Mouse (Mus musculus) brain, embryonic 18.5 days (tissue): Measurements from ENCODE around the gene Atat1.
A peak's percentile ranks its signal among the peaks of the same experiment; 100 is the strongest.

Experiments used
- DNase-seq: peaks from one replicate; pipeline ENCODE4 v3.0.0-alpha.2; 2012; ENCODE audit warnings: low read depth, low spot score

The Atat1 gene

GRCm38 (mm10) chr17:35917463-35918251 is 7.8 kb upstream of the Atat1 start:
- peak; percentile 83 for DNase-seq

DNA sequence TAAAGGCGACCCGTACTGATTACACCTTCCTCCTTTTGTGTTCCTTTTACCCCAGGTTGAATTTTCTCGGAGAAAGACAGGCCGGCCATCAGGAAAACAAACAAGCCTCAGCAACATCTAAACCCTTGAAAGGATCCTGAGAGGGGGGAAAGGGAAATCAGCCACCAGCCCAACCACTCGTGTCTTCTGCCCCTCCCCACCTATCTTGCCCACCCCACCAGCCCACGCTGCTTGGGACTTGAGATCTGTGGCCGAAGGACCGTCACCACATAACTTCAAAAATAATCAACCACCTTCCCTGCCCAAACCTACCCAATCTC is 7.2 kb upstream of the Atat1 start:
- DNase-seq = no peak

GRCm38 (mm10) chr17:35916297-35917142 is 6.6 kb upstream of the Atat1 start, which contains the start of the genes Mrps18b and Ppp1r10:
Gene Mrps18b (minus strand): TSS chr17:35916389.
Gene Ppp1r10 (plus strand): TSS chr17:35916434.
- peak; percentile 99 for DNase-seq

- no peak for DNase-seq
Measured at GRCm38 (mm10) chr17:35915538-35916296, 5.8 kb upstream of the Atat1 start.

DNA sequence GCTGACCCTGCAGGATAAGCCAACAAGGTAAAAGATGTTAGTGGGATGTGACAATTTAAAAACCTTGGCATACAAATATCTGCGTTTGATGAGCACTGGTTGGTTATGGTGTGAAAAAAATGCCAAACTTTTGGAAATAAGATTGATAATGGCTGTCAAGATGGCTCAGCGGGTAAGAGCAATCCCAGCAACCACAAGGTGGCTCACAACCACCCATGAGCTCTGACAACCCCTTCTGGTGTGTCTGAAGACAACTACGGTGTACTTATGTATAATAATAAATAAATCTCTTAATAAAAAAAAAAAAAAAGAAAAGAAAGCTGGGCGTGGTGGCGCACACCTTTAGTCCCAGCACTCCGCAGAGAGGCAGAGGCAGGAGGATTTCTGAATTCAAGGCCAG is 5.1 kb upstream of the Atat1 start:
- no peak for DNase-seq

- no peak for DNase-seq
Measured at GRCm38 (mm10) chr17:35909186-35909918, 523 bp downstream of the Atat1 start.

DNA sequence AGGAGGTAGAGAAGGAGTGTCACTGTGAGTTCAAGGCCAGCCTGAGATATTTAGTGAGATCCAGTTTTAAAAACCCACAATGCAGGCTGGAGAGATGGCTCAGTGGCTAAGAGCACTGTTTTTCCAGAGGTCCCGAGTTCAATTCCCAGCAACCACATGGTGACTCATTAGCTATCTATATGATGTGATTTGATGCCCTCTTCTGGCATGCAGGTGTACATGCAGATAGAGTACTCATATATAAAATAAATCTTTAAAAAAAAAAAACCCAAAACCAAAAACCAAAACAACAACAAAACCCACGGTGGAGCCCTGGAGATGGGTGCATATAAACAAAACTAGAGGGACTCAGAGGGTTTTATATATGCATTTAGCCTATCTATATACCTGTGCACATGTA is 2.3 kb downstream of the Atat1 start:
- no peak for DNase-seq

GRCm38 (mm10) chr17:35905587-35905986 is 4.3 kb downstream of the Atat1 start:
- DNase-seq = no peak

- DNase-seq = no peak
Measured at GRCm38 (mm10) chr17:35903992-35904355, 5.9 kb downstream of the Atat1 start.

DNA sequence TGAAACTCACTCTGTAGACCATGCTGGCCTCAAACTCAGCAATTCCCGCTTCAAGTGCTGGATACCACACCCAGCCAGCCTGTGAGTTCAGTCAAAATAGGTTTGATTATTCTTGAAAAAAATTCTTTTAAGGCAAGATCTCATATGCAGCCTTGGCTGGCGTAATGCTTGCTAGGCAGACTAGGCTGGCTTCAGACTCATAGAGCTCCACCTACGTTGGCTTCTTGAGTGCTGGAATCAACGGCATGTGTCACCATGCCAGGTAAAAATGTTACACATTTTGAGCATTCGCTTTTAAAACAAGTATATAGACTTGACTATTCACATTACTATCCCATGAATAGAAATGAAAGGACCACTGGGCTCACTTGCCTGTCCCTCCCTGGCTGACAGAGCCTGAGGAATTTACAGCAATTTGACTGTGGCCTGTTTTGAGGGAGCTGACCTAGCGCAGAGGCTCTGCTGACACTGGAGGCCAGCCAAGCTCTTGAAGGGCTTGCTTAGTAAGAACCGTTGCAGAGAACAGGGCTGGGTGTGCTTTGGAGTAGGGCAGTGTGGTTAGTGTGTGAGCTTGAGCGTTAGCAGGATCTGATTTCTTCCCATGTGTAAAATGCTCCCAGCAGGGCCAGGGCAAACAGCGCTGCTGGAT is 6.4 kb downstream of the Atat1 start:
- DNase-seq = no peak

DNA sequence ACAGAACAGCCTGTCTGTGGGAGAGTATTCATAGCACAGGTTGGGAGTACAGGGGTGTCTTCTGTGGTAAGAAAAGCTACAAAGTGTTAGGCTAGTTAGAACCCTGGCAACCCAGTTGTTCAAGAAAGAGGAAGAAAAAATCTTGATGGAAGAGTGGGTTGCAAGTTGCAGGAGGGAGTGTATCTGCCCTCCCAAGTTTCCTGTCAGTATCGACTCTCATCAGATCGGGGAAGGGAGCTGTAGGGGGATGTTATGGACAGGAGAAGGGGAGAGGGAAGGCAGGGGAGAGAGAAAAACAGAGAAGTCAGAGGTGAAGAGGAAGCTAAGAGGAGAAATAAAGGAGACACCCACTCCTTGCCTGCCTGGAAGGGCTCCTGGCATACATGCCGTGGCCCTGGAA is 9.2 kb downstream of the Atat1 start:
- DNase-seq = no peak

DNA sequence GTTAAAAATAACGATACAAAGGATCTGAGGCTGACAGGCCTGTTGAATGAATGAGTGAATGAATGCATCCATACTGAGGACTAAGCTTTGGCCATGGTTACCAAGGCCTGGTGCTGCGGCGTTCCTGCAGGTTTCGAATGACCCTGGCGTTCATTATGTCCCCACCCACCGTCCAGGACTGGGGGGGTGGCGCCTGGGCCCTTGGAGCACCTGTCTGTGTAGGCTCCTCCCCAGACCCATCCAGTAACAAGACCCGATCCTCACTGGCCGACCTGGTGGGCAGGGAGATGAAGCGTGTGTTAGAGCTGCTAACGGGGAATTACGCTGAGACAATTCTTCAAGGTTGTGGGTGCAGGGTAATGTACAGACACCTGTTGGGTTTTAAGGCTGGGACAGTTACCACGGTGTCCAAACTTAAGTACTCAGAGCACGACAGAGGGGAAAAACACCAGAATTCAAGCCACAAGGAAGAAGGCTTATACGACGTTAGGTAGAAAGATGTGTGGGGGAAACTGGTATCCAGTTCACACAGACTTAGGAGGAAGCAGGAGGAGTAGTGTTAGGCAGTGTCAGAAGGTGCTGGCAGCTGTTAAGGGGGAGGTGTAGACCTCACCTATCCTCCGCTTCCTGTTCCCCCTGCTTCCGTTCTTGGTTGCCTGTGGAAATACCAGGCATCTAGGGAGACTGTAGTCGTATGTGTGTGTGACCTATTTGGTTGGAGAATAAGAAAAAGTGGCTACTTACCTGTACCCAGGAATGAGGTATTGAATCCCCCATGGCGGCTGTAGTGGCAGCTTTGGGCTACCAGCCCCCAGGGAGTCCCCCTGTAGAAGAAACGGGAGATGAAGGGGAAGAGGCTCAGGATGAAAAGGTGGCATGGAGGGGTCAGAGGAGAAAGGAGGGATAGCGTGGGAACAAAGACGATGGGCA is 12.0 kb downstream of the Atat1 start:
- no peak for DNase-seq

DNA sequence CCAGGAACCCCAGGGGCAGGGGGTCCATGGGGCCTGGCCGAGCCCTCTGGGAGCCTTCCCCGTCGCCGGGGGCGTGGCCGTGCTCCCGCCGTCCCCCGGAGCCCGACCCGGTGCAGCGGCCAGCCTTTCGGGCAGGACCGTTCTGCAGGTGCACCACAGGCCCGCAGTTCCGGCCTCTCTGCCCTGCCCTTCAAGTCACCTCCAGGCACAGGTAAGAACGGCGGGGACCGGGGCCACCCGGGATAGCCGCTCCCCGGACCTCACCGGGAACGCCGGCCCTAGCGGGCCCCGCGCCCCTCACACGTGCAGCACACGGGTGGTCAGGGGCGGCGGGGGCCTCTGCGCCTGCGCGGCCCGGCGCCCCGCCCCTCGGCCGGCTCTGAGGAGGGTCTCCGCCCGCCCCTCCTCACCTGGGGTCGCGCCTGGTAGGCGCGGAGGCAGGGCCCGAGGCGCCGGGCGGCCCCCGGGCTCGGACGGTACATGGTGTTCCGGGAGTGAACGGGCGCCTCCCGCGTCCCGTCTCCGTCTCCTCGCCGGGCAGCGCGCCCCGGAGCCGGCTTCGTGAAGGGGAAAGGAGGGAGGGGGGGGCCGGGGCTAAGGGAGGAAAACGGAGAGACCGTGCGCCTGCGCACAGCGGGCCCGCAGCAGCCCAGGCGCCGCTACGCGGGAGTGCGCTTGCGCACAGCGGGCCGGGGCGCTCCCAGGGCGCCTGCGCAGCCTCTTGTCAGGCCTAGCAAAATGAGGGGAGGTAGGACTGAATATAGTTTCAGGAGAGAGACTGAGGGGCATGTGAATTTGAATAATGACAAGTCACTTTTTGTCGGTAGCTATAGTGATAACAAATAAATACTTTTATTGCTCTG is 12.9 kb downstream of the Atat1 start, which contains the start of gene 2310061I04Rik:
Gene 2310061I04Rik, minus strand, starts transcription at position 651 of the 863 bp plus-strand sequence.
- peak; percentile 90 for DNase-seq

DNA sequence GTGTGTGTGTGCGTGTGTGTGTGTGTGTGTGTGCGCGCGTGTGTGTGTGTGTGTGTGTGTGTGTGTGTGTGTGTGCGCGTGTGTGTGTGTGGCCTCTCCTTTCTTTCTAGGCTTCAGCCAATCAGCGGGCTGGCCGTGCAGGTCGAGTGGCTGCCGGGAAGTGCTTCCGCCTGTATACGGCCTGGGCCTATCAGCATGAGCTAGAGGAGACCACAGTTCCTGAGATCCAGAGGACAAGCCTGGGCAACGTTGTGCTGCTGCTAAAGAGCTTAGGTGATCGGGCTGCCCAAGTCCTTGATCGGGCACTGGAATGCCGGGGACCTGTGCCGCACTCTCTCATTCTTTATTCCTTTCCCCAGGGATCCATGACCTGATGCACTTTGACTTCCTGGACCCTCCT is 22.1 kb downstream of the Atat1 start:
- no peak for DNase-seq

DNA sequence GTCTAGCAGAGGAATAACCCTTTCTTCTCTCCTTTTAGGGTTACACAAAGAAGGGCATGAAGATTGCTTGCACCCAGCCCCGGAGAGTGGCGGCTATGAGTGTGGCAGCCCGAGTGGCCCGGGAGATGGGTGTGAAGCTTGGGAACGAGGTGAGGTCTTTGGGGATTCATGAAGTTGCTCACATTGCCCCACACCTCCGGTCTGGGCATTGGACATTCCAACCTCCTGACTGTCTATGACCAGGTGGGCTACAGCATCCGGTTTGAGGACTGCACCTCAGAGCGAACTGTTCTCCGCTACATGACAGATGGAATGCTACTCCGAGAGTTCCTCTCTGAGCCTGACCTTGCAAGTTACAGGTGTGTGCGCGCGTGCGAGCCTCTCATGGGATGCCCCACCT is 26.1 kb downstream of the Atat1 start:
- no peak for DNase-seq

DNA sequence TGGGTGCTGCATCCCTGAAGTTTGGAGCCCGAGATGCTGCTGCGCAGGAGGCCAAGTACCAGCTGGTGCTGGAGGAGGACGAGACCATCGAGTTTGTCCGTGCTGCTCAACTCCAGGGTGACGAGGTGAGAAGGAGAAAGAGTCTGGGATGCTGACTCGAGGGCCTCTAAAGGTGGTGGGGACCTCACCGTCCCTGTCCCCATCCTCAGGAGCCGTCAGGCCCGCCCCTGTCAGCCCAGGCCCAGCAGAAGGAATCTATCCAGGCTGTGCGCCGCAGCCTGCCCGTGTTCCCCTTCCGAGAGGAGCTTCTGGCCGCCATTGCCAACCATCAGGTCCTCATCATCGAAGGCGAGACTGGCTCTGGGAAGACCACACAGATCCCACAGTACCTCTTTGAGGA is 27.0 kb downstream of the Atat1 start:
- DNase-seq = no peak

GRCm38 (mm10) chr17:35879245-35880057 is 30.4 kb downstream of the Atat1 start, which contains the start of gene Dhx16:
Gene Dhx16 (plus strand): TSS chr17:35879819.
- DNase-seq = peak; percentile 92

GRCm38 (mm10) chr17:35874721-35875120 is 35.2 kb downstream of the Atat1 start:
- no peak for DNase-seq
